Mouse (Mus musculus): ENCODE measurements around the gene Thop1. TPM values are rescaled to one million over a fixed set of nuclear protein-coding genes. Genes with fewer than 3 reads are reported as not detected.
A peak's percentile ranks its signal among the peaks of the same experiment; 100 is the strongest.

Gene Thop1
- total RNA-seq (2021): 10 to 100 TPM; 51.0 to 51.1 TPM
- long read RNA-seq, experiment 1, transcript Thop1-201 (13 exons, 2,832 nt): major isoform, 87 of 104 reads
- long read RNA-seq, experiment 1, partial matches to known transcripts: 9 of 104 reads
- long read RNA-seq, experiment 1, other reads (novel, unspliced or antisense): 8 of 104 reads
- long read RNA-seq, experiment 2, transcript Thop1-201 (13 exons, 2,832 nt): major isoform, 53 of 66 reads
- long read RNA-seq, experiment 2, partial matches to known transcripts: 5 of 66 reads
- long read RNA-seq, experiment 2, other reads (novel, unspliced or antisense): 8 of 66 reads

- no peak for TF ChIP-seq CTCF (IDR thresholded peaks at IDR 0.05)
- intact Hi-C loops (cut with DNase I): no loop called here
- peak; percentile 95 to 98 for DNase-seq (ENCODE audit: extremely low spot score in 1 of 2, low spot score in 2 of 2)
- H3K27ac ChIP-seq: peak within 1 kb of the TSS; percentile 90
- peak within 1 kb of the TSS; percentile 67 for H3K4me3 ChIP-seq
These were observed at the start of gene Thop1 for GRCm38 (mm10) chr10:81069836-81070235. Thop1 (plus strand) TSS chr10:81070035.

DNA sequence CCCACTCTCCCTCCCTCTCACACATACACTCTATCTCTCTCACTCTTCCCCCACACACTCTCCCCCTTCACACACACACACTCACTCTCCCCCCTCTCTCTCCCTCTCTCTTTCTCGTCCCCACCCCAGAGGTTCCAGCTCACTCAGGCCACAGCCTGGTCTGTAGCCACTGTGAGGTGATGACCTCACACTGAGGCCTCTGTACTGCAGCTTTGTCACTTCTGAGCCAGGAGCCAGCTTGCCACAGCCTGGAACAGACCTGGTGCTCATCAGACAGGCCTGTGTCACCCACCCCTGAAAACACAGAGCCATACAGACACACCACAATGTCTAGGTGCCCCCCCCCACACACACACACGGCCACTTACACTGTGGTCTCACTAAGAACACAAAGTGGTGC, 49.6 kb upstream of the Thop1 start:
- TF ChIP-seq CTCF (IDR thresholded peaks at IDR 0.05): no peak
- Histone ChIP-seq H3K27ac (no peak overlapping the region), H3K4me3 (no peak overlapping the region)
- DNase-seq (ENCODE audit: extremely low spot score in 1 of 2, low spot score in 2 of 2): no peak
- intact Hi-C loops (cut with DNase I): no loop called here

DNA sequence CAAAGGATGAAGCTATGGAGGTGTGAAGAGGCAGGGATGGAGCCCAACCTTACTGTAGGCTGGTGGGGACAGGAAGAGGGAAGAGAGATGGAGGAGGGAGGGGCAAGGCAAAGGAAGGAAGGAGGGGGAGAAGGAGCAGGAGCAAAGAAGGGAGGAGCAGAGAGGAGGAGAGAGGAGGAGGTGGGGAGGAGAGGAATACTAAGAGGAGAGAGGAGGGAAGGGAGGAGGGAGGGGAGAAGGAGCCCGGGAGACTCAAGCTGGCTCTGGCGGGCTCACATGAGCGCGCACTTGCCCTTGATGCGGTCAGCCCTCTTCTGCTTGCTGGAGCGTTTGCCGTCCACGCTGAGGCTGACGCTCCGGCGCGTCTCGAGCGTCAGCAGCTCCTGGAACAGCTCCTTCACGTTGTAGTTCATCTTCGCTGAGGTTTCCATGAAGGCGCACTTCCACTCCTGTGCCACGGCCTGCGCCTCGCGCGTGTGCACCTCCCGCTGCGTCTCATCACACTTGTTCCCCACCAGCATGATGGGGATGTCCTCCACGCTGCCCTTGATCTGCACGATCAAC, 48.2 kb upstream of the Thop1 start:
- intact Hi-C loops (cut with DNase I): no loop called here
- TF ChIP-seq CTCF (IDR thresholded peaks at IDR 0.05): no peak
- Histone ChIP-seq H3K4me3 (peak overlapping the region; percentile 17; the same call in 1 of the 2 replicates), H3K27ac (peak overlapping the region; percentile 55)
- DNase-seq (ENCODE audit: extremely low spot score in 1 of 2, low spot score in 2 of 2): no peak

DNA sequence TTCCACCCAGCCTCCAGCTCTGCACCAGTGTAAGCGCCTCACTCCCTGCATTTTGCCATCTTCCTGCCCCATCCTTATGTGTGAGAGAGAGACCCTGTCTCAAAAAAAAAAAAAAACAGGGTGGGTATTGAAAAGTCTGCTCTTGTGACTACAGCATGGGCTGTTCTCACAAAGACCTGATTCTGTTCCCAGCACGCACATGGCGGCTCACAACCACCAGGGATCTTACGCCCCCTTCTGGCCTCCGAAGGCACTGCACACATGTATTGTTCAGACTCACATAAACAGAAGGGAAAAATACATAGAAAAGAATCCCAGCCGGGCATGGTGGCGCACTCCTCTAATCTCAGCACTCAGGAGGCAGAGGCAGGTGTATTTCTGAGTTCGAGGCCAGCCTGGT, 47.1 kb upstream of the Thop1 start:
- no peak overlapping the region for H3K4me3 ChIP-seq
- no peak for DNase-seq (ENCODE audit: extremely low spot score in 1 of 2, low spot score in 2 of 2)
- intact Hi-C loops (cut with DNase I): no loop called here
- peak; percentile 43 for TF ChIP-seq CTCF (IDR thresholded peaks at IDR 0.05)
- H3K27ac ChIP-seq: peak overlapping the region; percentile 55; the same call in 1 of the 2 replicates

DNA sequence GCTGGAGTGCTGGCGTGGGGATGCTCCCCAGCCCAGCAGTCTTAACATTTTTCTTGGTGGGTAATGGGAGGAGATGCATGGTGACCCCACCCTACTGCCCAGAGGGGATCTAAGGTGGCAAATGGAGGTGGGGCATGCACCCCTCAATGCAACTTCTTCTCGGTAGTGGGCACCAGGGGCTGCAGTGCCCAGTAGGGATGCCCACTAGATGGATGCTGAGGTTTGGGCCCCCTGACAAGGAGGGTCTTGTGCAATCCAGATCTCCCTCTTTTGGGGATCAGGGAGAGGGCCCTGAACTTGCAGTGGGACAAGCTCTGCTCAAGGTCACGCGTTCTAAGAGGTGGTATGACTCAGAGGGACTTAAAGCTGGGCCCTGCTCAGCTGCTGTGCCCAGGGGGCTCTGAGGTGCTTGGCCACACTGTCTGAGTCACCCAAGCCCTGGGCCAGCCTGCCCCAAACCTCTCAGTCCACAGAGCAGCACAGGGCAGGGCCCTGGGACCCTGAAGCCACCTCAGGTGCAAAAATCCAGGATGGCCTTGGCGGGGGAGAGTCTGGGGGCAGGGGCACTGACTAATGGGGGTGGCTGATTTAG, 45.4 kb upstream of the Thop1 start:
- no peak for TF ChIP-seq CTCF (IDR thresholded peaks at IDR 0.05)
- Histone ChIP-seq H3K27ac (peak overlapping the region; percentile 92), H3K4me3 (peak overlapping the region; percentile 57)
- intact Hi-C loops (cut with DNase I): no loop called here
- DNase-seq (ENCODE audit: extremely low spot score in 1 of 2, low spot score in 2 of 2): no peak

DNA sequence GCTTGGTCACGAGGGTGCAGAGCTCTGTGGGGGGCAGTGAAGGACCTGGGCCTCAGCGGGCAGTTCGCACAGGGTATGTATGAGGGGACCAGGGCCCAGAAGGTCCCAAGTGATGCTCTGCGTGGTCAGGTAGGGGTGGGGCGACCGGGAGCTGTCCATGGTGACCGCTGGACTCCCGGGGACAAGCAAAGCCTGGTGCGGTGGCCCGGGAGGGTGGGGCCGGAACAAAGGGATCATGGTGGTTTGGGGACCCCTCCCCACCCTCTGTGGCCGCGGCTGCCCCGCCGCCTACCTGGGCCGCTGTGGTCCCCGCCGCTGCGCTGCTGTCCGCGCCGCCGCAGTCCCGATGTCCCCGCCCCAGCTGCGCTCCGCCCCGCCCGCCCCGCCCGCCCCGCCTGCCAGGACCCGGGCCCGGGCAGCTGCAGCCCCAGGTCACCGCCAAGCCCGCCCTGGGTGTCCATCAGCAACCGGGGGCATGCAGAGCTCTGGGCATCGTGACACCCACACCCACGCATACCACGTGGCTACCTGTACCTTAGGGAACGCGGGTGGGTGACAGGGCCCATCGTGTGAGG, 44.7 kb upstream of the Thop1 start:
- Histone ChIP-seq H3K27ac (peak overlapping the region; percentile 92), H3K4me3 (peak overlapping the region; percentile 57)
- DNase-seq (ENCODE audit: extremely low spot score in 1 of 2, low spot score in 2 of 2): peak in 1 of 2 experiments; percentile 45
- no peak for TF ChIP-seq CTCF (IDR thresholded peaks at IDR 0.05)
- intact Hi-C loops (cut with DNase I): no loop called here

- no peak for DNase-seq (ENCODE audit: extremely low spot score in 1 of 2, low spot score in 2 of 2)
- Histone ChIP-seq H3K27ac (peak within 1 kb of the TSS; percentile 92), H3K4me3 (peak within 1 kb of the TSS; percentile 57)
- intact Hi-C loops (cut with DNase I): no loop called here
- no peak; the same call in none of the 2 replicates for TF ChIP-seq CTCF (IDR thresholded peaks at IDR 0.05)
These were observed 44.1 kb upstream of the Thop1 start, which contains the start of gene Diras1 for GRCm38 (mm10) chr10:81025639-81026275. Diras1 (minus strand) TSS chr10:81025662.

DNA sequence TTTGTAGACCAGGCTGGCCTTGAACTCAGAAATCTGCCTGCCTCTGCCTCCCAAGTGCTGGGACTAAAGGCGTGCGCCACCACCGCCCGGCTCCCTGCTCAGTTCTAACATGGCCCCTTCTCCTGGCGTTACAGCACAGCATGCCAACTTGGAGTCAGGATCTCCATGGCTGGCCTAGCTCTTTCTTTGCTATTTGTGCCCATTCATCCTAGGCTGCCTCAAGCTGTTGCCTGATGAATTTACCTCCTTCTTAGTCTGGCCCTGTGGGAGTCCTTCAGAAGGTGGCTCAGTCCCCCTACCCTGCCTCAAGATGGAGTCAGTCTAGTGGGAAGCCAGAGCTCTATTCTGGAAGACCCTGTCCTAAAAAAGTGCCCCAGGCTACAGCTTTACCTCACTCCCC, 43.0 kb upstream of the Thop1 start:
- Histone ChIP-seq H3K4me3 (no peak overlapping the region), H3K27ac (peak overlapping the region; percentile 66)
- intact Hi-C loops (cut with DNase I): no loop called here
- DNase-seq (ENCODE audit: extremely low spot score in 1 of 2, low spot score in 2 of 2): no peak
- TF ChIP-seq CTCF (IDR thresholded peaks at IDR 0.05): no peak

GRCm38 (mm10) chr10:81027331-81027730, 42.5 kb upstream of the Thop1 start:
- intact Hi-C loops (cut with DNase I): no loop called here
- Histone ChIP-seq H3K4me3 (no peak overlapping the region), H3K27ac (peak overlapping the region; percentile 66)
- peak in 1 of 2 experiments; percentile 46 for DNase-seq (ENCODE audit: extremely low spot score in 1 of 2, low spot score in 2 of 2)
- TF ChIP-seq CTCF (IDR thresholded peaks at IDR 0.05): no peak

GRCm38 (mm10) chr10:81028219-81028618, 41.6 kb upstream of the Thop1 start:
- Histone ChIP-seq H3K27ac (no peak overlapping the region), H3K4me3 (no peak overlapping the region)
- no peak for TF ChIP-seq CTCF (IDR thresholded peaks at IDR 0.05)
- DNase-seq (ENCODE audit: extremely low spot score in 1 of 2, low spot score in 2 of 2): no peak
- intact Hi-C loops (cut with DNase I): no loop called here

DNA sequence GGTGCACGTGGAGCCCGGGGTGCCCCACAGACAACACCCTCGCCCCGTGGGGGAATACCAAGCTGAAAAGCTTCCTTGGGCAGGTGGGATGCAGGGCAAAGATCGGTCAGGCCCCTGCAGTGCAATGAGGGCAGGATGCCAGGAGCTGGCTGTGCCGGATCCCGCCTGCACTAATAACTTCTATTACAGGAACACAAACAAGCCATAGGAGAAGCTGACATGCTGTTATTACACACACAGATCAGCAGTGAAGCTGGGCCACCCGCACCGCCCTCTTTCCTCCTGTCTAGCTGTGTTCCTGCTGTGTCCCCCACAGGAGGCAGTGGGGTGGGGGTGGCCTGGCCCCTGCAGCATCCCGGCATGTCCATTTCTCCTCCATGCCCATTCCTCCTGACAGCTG, 40.8 kb upstream of the Thop1 start:
- H3K27ac ChIP-seq: no peak overlapping the region
- TF ChIP-seq CTCF (IDR thresholded peaks at IDR 0.05): no peak
- no peak overlapping the region for H3K4me3 ChIP-seq
- intact Hi-C loops (cut with DNase I): no loop called here
- no peak for DNase-seq (ENCODE audit: extremely low spot score in 1 of 2, low spot score in 2 of 2)

DNA sequence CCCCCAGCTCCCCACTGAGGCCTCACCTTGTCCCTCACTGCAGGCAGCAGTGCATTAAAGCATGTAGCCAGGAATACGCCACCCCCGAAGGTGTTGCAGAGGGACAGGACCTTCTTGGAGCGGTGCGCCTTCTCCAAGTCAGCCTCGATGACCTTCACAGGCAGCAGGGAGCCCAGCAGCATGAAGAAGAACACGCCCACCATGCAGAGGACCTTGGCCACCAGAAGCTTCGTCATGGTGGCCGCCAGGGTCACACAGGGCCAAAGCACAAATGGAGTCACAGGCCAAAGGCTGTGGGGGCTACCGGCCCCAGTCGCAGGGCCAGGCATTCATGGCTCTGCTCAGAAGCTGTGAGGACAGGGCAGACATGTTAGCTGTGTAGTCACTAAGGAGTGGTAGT, 36.2 kb upstream of the Thop1 start:
- intact Hi-C loops (cut with DNase I): no loop called here
- TF ChIP-seq CTCF (IDR thresholded peaks at IDR 0.05): no peak
- Histone ChIP-seq H3K4me3 (no peak overlapping the region), H3K27ac (no peak overlapping the region)
- no peak for DNase-seq (ENCODE audit: extremely low spot score in 1 of 2, low spot score in 2 of 2)

Measured in left cerebral cortex, adult 2 months (tissue).